Mouse (Mus musculus) kidney, postnatal 0 days (tissue): ENCODE measurements around the gene Naa35. TPM values are rescaled to one million over a fixed set of nuclear protein-coding genes. Genes with fewer than 3 reads are reported as not detected.

ENCODE experiments used
- ATAC-seq: fragments of 200-750 bp; cut with Nextera tagmentation; replicated peaks from 2 replicates; pipeline ENCODE4 v1.8.0; 2017; ENCODE audit warnings: low read depth, moderate number of reproducible peaks, moderate TSS enrichment, moderate library complexity; ENCODE audit not compliant: low FRiP score
- DNase-seq: peaks from one replicate; pipeline ENCODE4 v3.0.0-alpha.2; 2016; ENCODE audit warnings: low spot score
- H3K27ac ChIP-seq: fragments of 300-500 bp; sonication (generic); 2 replicates; pipeline ENCODE4 v1.5.1; 2014; ENCODE audit warnings: mild to moderate bottlenecking
- H3K27me3 ChIP-seq: fragments of 300-500 bp; sonication (generic); 2 replicates; pipeline ENCODE4 v1.6.1; 2014; ENCODE audit warnings: low read length, mixed read lengths; ENCODE audit not compliant: insufficient read depth
- H3K36me3 ChIP-seq: fragments of 300-500 bp; sonication (generic); 2 replicates; pipeline ENCODE4 v1.6.1; 2014; ENCODE audit warnings: low read length, mixed read lengths; ENCODE audit not compliant: insufficient read depth
- H3K4me1 ChIP-seq: fragments of 300-500 bp; sonication (generic); replicated peaks from 2 replicates; pipeline ENCODE4 v1.6.1; 2014; ENCODE audit warnings: antibody characterized with exemption, low read length, mixed read lengths; ENCODE audit not compliant: insufficient read depth
- H3K4me2 ChIP-seq: fragments of 300-500 bp; sonication (generic); 2 replicates; pipeline ENCODE4 v1.6.1; 2014; ENCODE audit warnings: mild to moderate bottlenecking, low read length, moderate library complexity, mixed read lengths
- H3K4me3 ChIP-seq: fragments of 300-500 bp; sonication (generic); replicated peaks from 2 replicates; pipeline ENCODE4 v1.5.1; 2014; ENCODE audit warnings: low read depth, low read length
- H3K9ac ChIP-seq: fragments of 300-500 bp; sonication (generic); 2 replicates; pipeline ENCODE4 v1.6.1; 2014; ENCODE audit warnings: low read depth, low read length
- H3K9me3 ChIP-seq: fragments of 300-500 bp; sonication (generic); replicated peaks from 2 replicates; pipeline ENCODE4 v1.6.1; 2016; ENCODE audit warnings: low read length, inconsistent platforms, mixed read lengths
- CTCF ChIP-seq: IDR thresholded peaks from 2 replicates; pipeline ENCODE4 v1.5.1; 2016; ENCODE audit warnings: antibody characterized with exemption, low read depth, mild to moderate bottlenecking, moderate library complexity
- WGBS: fragments of 180-500 bp; shearing (Covaris S2); extraction: QIAGEN DNeasy Blood & Tissue Kit; methylation state at CpG from one replicate; pipeline ENCODE4 v1.1.7; 2014; 5-methylcytosine and 5-hydroxymethylcytosine counted together
- polyA plus RNA-seq: library from polyadenylated mRNA; unstranded; fragments of >200 nt; fragmentation: Nextera tagmentation; extraction: Ambion mirVana; gene quantifications from 2 replicates; pipeline ENCODE4 v1.2.1, GENCODE M21; 2015

The Naa35 gene
- polyA plus RNA-seq, 1 experiment from 2014 or later = 91.9 TPM

GRCm38 (mm10) chr13:59647484-59647883 is 62.4 kb downstream of the Naa35 start:
- Histone ChIP-seq H3K9ac (no peak overlapping the region), H3K27me3 (no peaks in the 10 kb centered on the region), H3K9me3 (no peaks in the 10 kb centered on the region), H3K4me3 (no peak overlapping the region), H3K4me1 (peaks cover 4% of the 10 kb centered on the region; the same call in 1 of the 2 replicates), H3K4me2 (no peak overlapping the region), H3K36me3 (no peaks in the 10 kb centered on the region), H3K27ac (peak overlapping the region; percentile 50; the same call in 1 of the 2 replicates)
- no peak for DNase-seq
- ATAC-seq = no peak
- TF ChIP-seq CTCF = no peak
- 57% methylated on average over 6 of the region's 6 CpGs for WGBS

- ATAC-seq = no peak
- no peak overlapping the region for H3K27ac ChIP-seq
- peaks cover 9% of the 10 kb centered on the region; the same call in 1 of the 2 replicates for H3K4me1 ChIP-seq
These were observed 63.5 kb downstream of the Naa35 start for GRCm38 (mm10) chr13:59648598-59648997.

GRCm38 (mm10) chr13:59649781-59650180 is 64.7 kb downstream of the Naa35 start:
- Histone ChIP-seq H3K27me3 (no peaks in the 10 kb centered on the region), H3K9me3 (no peaks in the 10 kb centered on the region), H3K27ac (no peak overlapping the region), H3K4me3 (no peak overlapping the region), H3K4me2 (no peak overlapping the region), H3K9ac (no peak overlapping the region), H3K4me1 (peaks cover 9% of the 10 kb centered on the region; the same call in 1 of the 2 replicates), H3K36me3 (no peaks in the 10 kb centered on the region)
- no peak for TF ChIP-seq CTCF
- 55% methylated on average over 5 of the region's 5 CpGs for WGBS
- DNase-seq (no peak), ATAC-seq (peak; percentile 33)

More at GRCm38 (mm10) chr13:59648598-59648997, 63.5 kb downstream of the Naa35 start:
- no peaks in the 10 kb centered on the region for H3K9me3 ChIP-seq
- no peak overlapping the region for H3K9ac ChIP-seq
- 87% methylated on average over 6 of the region's 6 CpGs for WGBS
- no peaks in the 10 kb centered on the region for H3K36me3 ChIP-seq
- H3K4me2 ChIP-seq = no peak overlapping the region
- no peak for DNase-seq
- H3K4me3 ChIP-seq = no peak overlapping the region
- no peaks in the 10 kb centered on the region for H3K27me3 ChIP-seq
- TF ChIP-seq CTCF = no peak

- Histone ChIP-seq H3K27ac (no peak overlapping the region), H3K27me3 (no peaks in the 10 kb centered on the region), H3K4me1 (0 out of 2 replicates have a peak, but pooled peaks cover 5% of the 10 kb centered on the region), H3K36me3 (no peaks in the 10 kb centered on the region), H3K4me2 (no peak overlapping the region), H3K4me3 (no peak overlapping the region), H3K9ac (no peak overlapping the region), H3K9me3 (no peaks in the 10 kb centered on the region)
- DNase-seq (no peak), ATAC-seq (no peak)
- WGBS = 38% methylated on average over 5 of the region's 5 CpGs
- no peak for TF ChIP-seq CTCF
These were observed 67.6 kb downstream of the Naa35 start for GRCm38 (mm10) chr13:59652651-59653050.

- ATAC-seq = no peak; the same call in 1 of the 2 replicates
These were observed 68.1 kb downstream of the Naa35 start for GRCm38 (mm10) chr13:59653136-59653535.

GRCm38 (mm10) chr13:59654465-59654864 is 69.4 kb downstream of the Naa35 start:
- Histone ChIP-seq H3K27me3 (no peaks in the 10 kb centered on the region), H3K9ac (no peak overlapping the region), H3K4me3 (no peak overlapping the region), H3K9me3 (no peaks in the 10 kb centered on the region), H3K36me3 (0 out of 2 replicates have a peak, but pooled peaks cover 2% of the 10 kb centered on the region), H3K4me1 (0 out of 2 replicates have a peak, but pooled peaks cover 5% of the 10 kb centered on the region), H3K27ac (no peak overlapping the region), H3K4me2 (no peak overlapping the region)
- 95% methylated on average over 5 of the region's 5 CpGs for WGBS
- no peak for DNase-seq
- TF ChIP-seq CTCF = no peak
- ATAC-seq = no peak

More at GRCm38 (mm10) chr13:59653136-59653535, 68.1 kb downstream of the Naa35 start:
- H3K27ac ChIP-seq = no peak overlapping the region
- 0 out of 2 replicates have a peak, but pooled peaks cover 5% of the 10 kb centered on the region for H3K4me1 ChIP-seq
- 50% methylated on average over 3 of the region's 3 CpGs for WGBS
- no peak overlapping the region for H3K4me3 ChIP-seq
- H3K36me3 ChIP-seq = no peaks in the 10 kb centered on the region
- H3K9me3 ChIP-seq = no peaks in the 10 kb centered on the region
- peak; percentile 48 for DNase-seq
- no peak overlapping the region for H3K4me2 ChIP-seq
- no peak overlapping the region for H3K9ac ChIP-seq
- no peaks in the 10 kb centered on the region for H3K27me3 ChIP-seq
- TF ChIP-seq CTCF = no peak
